Mouse (Mus musculus) lung, embryonic 14.5 days (tissue): ENCODE results near the gene Fam189b. TPM values are rescaled to one million over a fixed set of nuclear protein-coding genes. Genes with fewer than 3 reads are reported as not detected.
A peak's percentile ranks its signal among the peaks of the same experiment; 100 is the strongest.

Experiments
- ATAC-seq: fragments of 200-750 bp; cut with Nextera tagmentation; 2 replicates; pipeline ENCODE4 v1.8.0; 2017; ENCODE audit warnings: mild to moderate bottlenecking, moderate TSS enrichment, moderate library complexity; ENCODE audit not compliant: insufficient read depth
- DNase-seq: peaks from one replicate; pipeline ENCODE4 v3.0.0-alpha.2; 2015
- H3K27ac ChIP-seq: fragments of 300-500 bp; sonication (generic); 2 replicates; pipeline ENCODE4 v1.5.1; 2014; ENCODE audit warnings: low read depth, mild to moderate bottlenecking, moderate library complexity
- H3K27me3 ChIP-seq: fragments of 300-500 bp; sonication (generic); 2 replicates; pipeline ENCODE4 v1.6.1; 2014; ENCODE audit warnings: low read length, control low read depth; ENCODE audit not compliant: insufficient read depth
- H3K36me3 ChIP-seq: fragments of 300-500 bp; sonication (generic); 2 replicates; pipeline ENCODE4 v1.6.1; 2014; ENCODE audit warnings: control low read depth; ENCODE audit not compliant: insufficient read depth
- H3K4me1 ChIP-seq: fragments of 300-500 bp; sonication (generic); 2 replicates; pipeline ENCODE4 v1.6.1; 2014; ENCODE audit warnings: antibody characterized with exemption, control low read depth; ENCODE audit not compliant: insufficient read depth
- H3K4me2 ChIP-seq: fragments of 300-500 bp; sonication (generic); 2 replicates; pipeline ENCODE4 v1.6.1; 2014; ENCODE audit warnings: mild to moderate bottlenecking
- H3K4me3 ChIP-seq: fragments of 300-500 bp; sonication (generic); 2 replicates; pipeline ENCODE4 v1.5.1; 2014; ENCODE audit warnings: low read depth, low read length
- H3K9ac ChIP-seq: fragments of 300-500 bp; sonication (generic); 2 replicates; pipeline ENCODE4 v1.6.1; 2014
- H3K9me3 ChIP-seq: fragments of 300-500 bp; sonication (generic); 2 replicates; pipeline ENCODE4 v1.6.1; 2016; ENCODE audit warnings: low read depth, low read length, control low read depth
- CTCF ChIP-seq: IDR thresholded peaks from 2 replicates; pipeline ENCODE4 v1.5.1; 2016; ENCODE audit warnings: antibody characterized with exemption, low read depth
- WGBS: fragments of 180-500 bp; shearing (Covaris S2); extraction: QIAGEN DNeasy Blood & Tissue Kit; methylation state at CpG from one replicate; pipeline ENCODE4 v1.1.7; 2014; 5-methylcytosine and 5-hydroxymethylcytosine counted together
- polyA plus RNA-seq: library from polyadenylated mRNA; unstranded; fragments of >200 nt; fragmentation: Nextera tagmentation; extraction: Ambion mirVana; gene quantifications from 2 replicates; pipeline ENCODE4 v1.2.1, GENCODE M21; 2014

Fam189b gene
- polyA plus RNA-seq, 1 experiment from 2014 or later = 19.4 TPM

DNA sequence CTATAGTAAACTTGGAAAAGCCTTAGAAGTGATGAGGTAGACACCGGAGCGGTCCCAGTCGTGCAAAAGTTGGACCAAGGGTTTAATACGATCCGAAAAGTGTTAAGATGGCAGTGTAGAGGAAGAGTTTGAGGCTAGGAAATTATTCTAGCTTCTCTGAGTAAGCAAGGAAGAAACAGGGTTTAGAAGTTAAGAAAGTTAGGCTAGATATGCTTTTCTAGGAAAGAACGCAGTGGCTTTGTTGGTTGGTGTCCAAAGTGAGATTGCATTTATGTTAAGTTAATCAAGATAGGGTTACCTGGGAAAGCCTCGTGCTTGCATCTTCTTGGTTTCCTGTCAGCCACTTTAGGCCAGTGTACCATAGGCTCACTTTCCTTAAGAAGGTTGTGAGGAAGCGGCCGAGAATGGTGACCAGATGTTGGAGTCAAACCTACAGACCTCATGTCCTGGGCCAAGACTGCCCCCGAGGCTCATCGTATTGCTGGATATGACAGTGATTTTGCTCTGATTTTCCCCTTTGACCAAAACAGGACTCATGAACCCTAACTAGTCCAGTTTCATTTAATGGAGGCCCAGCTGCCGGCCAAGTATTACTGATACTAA lies 17.6 kb upstream of the Fam189b start:
- ATAC-seq = no peak; the same call in 1 of the 2 replicates
- H3K27me3 ChIP-seq = no peaks in the 10 kb centered on the region
- H3K4me1 ChIP-seq = no peaks in the 10 kb centered on the region
- 13% methylated on average over 12 of the region's 12 CpGs for WGBS
- no peaks in the 10 kb centered on the region for H3K9me3 ChIP-seq
- H3K27ac ChIP-seq = peak overlapping the region; percentile 98
- peak overlapping the region; percentile 97 for H3K9ac ChIP-seq
- no peak for TF ChIP-seq CTCF
- H3K4me3 ChIP-seq = peak overlapping the region; percentile 93
- peak overlapping the region; percentile 66 for H3K4me2 ChIP-seq
- peaks cover 42% of the 10 kb centered on the region for H3K36me3 ChIP-seq
- DNase-seq = peak; percentile 18

DNA sequence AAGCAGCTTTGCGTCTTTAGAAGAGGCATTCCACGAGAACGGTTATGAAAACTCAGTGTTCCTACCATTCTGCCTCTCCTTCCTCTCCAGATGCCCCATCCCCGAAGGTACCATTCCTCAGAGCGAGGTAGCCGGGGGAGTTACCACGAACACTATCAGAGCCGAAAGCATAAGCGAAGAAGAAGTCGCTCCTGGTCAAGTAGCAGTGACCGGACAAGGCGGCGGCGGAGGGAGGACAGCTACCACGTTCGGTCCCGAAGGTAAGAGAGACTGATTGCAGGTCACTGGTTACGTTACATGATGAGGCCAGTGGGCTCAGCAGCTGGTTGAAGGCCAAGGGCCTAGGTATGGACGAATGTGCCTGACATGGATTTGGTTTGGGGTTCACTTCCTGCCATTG lies 16.0 kb upstream of the Fam189b start:
- H3K4me2 ChIP-seq = no peak overlapping the region
- no peak overlapping the region for H3K4me3 ChIP-seq
- WGBS = 86% methylated on average over 19 of the region's 19 CpGs
- TF ChIP-seq CTCF = no peak
- no peak overlapping the region for H3K9ac ChIP-seq
- no peak for DNase-seq
- H3K9me3 ChIP-seq = no peaks in the 10 kb centered on the region
- ATAC-seq = no peak
- no peaks in the 10 kb centered on the region for H3K27me3 ChIP-seq
- no peaks in the 10 kb centered on the region for H3K4me1 ChIP-seq
- no peak overlapping the region for H3K27ac ChIP-seq
- H3K36me3 ChIP-seq = peaks cover 56% of the 10 kb centered on the region

DNA sequence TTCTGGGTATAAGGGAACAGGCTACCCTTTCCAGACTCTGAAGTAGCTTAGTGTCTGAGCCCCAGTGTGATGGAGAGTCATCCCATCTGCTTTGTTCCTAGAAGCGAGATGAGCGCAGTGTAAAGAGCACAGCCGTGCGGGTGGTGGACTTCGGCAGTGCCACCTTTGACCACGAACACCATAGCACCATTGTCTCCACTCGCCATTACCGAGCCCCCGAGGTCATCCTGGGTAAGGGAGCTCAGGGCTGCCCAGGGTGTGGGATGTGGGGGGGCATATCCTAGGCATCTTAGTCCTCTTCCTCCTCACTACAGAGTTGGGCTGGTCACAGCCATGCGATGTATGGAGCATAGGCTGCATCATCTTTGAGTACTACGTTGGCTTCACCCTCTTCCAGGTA lies 8.1 kb upstream of the Fam189b start:
- peaks cover 4% of the 10 kb centered on the region; the same call in 1 of the 2 replicates for H3K4me1 ChIP-seq
- no peak overlapping the region for H3K27ac ChIP-seq
- ATAC-seq = no peak
- H3K9me3 ChIP-seq = no peaks in the 10 kb centered on the region
- peaks cover 77% of the 10 kb centered on the region for H3K36me3 ChIP-seq
- H3K4me2 ChIP-seq = no peak overlapping the region
- no peak for TF ChIP-seq CTCF
- WGBS = 91% methylated on average over 11 of the region's 11 CpGs
- no peak for DNase-seq
- no peak overlapping the region for H3K4me3 ChIP-seq
- H3K9ac ChIP-seq = no peak overlapping the region
- no peaks in the 10 kb centered on the region for H3K27me3 ChIP-seq

DNA sequence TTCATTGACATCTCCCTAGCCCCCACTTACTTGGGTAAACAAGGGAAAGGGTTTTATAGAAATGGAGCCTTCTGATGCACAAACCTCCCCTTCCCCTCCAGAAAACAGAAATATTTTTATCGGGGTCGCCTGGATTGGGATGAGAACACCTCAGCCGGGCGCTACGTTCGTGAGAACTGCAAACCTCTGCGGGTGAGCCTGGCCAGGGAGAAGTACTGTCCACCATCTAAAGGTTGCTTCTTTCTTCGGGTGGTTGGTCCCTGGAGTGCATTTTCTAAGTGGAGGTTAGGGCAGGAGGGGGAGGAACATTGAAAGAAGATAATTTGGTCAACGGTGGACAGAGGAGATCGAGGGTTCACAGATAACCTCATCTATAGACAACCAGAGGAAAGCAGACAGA lies 7.4 kb upstream of the Fam189b start:
- Histone ChIP-seq H3K4me1 (peaks cover 4% of the 10 kb centered on the region; the same call in 1 of the 2 replicates), H3K27ac (no peak overlapping the region), H3K4me2 (no peak overlapping the region), H3K4me3 (no peak overlapping the region), H3K36me3 (peaks cover 77% of the 10 kb centered on the region), H3K9ac (no peak overlapping the region), H3K9me3 (no peaks in the 10 kb centered on the region), H3K27me3 (no peaks in the 10 kb centered on the region)
- no peak for TF ChIP-seq CTCF
- ATAC-seq (no peak), DNase-seq (no peak)
- WGBS = 85% methylated on average over 10 of the region's 10 CpGs

DNA sequence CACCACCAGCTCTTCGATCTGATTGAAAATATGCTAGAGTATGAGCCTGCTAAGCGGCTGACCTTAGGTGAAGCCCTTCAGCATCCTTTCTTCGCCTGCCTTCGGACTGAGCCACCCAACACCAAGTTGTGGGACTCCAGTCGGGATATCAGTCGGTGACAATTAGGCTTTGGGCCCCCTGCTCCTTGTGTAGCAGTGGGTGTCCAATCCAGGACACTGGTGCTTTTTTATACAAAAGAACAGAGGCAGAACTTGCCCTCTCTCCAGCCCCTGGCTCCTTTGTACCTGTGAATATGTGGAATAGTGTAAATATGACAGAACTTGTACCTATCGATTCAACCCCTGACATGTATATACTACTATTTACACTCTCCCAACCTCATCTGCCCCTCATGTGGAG lies 6.5 kb upstream of the Fam189b start:
- Histone ChIP-seq H3K9me3 (no peaks in the 10 kb centered on the region), H3K27ac (no peak overlapping the region), H3K9ac (no peak overlapping the region), H3K36me3 (peaks cover 76% of the 10 kb centered on the region), H3K4me3 (no peak overlapping the region), H3K4me1 (peaks cover 4% of the 10 kb centered on the region; the same call in 1 of the 2 replicates), H3K4me2 (no peak overlapping the region), H3K27me3 (no peaks in the 10 kb centered on the region)
- WGBS = 76% methylated on average over 7 of the region's 7 CpGs
- TF ChIP-seq CTCF = no peak
- ATAC-seq = no peak
- DNase-seq = no peak

DNA sequence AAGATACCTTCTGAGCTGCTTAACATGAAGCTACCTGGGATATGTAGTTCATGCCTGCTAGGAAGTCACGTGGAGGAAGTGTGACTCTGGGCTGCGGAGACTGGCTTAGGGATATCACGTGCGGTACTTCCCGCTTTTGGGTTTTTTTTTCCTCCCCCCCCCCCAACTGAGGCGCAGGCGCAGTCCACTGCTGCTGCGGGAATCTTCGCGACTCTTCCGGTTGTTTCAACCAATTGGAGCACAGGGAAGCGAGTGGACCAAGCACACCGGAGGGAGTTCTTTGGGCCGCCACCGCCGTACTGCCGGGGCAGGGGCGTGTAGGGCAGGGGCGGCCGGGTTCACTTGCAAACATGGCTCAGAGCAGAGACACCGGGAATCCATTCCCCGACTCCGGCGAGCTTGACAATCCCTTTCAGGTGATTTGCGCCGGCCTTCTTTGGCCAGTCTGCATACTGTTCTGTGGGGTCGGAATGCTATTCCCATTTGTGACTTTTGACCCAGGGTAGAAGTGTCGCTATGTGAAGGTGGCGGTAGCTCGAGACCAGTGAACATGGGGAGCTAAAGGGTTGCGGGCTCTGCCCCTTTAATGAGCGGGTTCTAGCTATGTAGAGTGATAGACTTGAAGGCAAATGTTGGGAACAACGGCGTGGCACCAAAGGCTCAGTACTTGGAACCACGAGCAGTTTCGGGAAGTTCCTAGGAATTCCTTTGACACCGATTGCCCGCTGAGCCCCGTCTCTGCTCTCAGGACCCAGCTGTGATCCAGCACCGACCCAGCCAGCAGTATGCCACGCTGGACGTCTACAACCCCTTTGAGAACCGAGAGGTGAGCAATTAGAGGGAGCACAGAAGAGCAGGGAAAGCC lies 5.5 kb upstream of the Fam189b start, which contains the start of gene Scamp3:
Gene Scamp3, plus strand, starts transcription at position 232 of the 865 bp plus-strand sequence.
- Histone ChIP-seq H3K4me3 (peak within 1 kb of the TSS; percentile 78), H3K9me3 (no peaks in the 10 kb centered on the region), H3K4me2 (peak within 1 kb of the TSS; percentile 75), H3K27ac (peak within 1 kb of the TSS; percentile 74), H3K27me3 (no peaks in the 10 kb centered on the region), H3K36me3 (peaks cover 76% of the 10 kb centered on the region), H3K4me1 (peaks cover 4% of the 10 kb centered on the region; the same call in 1 of the 2 replicates), H3K9ac (peak within 1 kb of the TSS; percentile 82)
- WGBS = under 1% methylated on average over 43 of the region's 43 CpGs
- ATAC-seq (peak; percentile 95), DNase-seq (peak; percentile 96)
- no peak for TF ChIP-seq CTCF

DNA sequence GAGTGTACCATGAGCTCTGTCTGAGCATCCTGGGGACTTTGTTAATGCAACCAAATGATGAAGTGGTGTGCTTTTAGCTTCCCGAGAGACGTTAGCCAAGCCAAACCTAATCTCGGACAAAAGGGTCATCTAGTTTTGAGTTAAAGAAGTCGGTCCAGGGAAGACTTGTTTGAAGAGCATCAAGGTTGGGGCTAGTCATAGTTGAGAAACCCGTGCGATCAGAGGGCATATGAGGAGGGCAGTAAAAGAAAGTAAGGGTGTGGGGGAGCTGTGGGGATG lies 4.9 kb upstream of the Fam189b start:
- Histone ChIP-seq H3K27me3 (no peaks in the 10 kb centered on the region), H3K4me2 (peak overlapping the region; percentile 75), H3K27ac (peak overlapping the region; percentile 74; the same call in 1 of the 2 replicates), H3K36me3 (peaks cover 72% of the 10 kb centered on the region), H3K9ac (peak overlapping the region; percentile 82), H3K4me1 (peaks cover 4% of the 10 kb centered on the region; the same call in 1 of the 2 replicates), H3K4me3 (peak overlapping the region; percentile 78), H3K9me3 (no peaks in the 10 kb centered on the region)
- DNase-seq = peak; percentile 30
- TF ChIP-seq CTCF = no peak
- ATAC-seq = no peak
- 2% methylated on average over 6 of the region's 6 CpGs for WGBS
